Mouse (Mus musculus) CH12.LX (cell line): ENCODE data around the gene Pitpnm2. TPM values are rescaled to one million over a fixed set of nuclear protein-coding genes. Genes with fewer than 3 reads are reported as not detected.

ENCODE experiments used
- DNase-seq: peaks from one replicate; pipeline ENCODE4 v3.0.0-alpha.2; 2013; ENCODE audit errors: extremely low read depth
- H3K27ac ChIP-seq: 2 replicates; pipeline ENCODE4 v1.5.1; 2012; ENCODE audit warnings: low read depth, mild to moderate bottlenecking, control low read depth, moderate library complexity; ENCODE audit not compliant: insufficient read depth
- H3K27me3 ChIP-seq: replicated peaks from 2 replicates; pipeline ENCODE3; 2012; ENCODE audit warnings: inconsistent platforms
- H3K36me3 ChIP-seq, 2 experiments: replicated peaks in 1 of 2; 2 replicates each; pipeline versions ENCODE3 to v1.6.1; 2012; ENCODE audit warnings: inconsistent platforms in 1 of 2, low read length in 1 of 2, mild to moderate bottlenecking in 1 of 2, mixed read lengths in 1 of 2, moderate library complexity in 1 of 2; ENCODE audit not compliant: control insufficient read depth in 1 of 2, insufficient read depth in 1 of 2
- H3K4me1 ChIP-seq, 2 experiments: 2 replicates each; pipeline ENCODE4 v1.6.1; 2012; ENCODE audit warnings: inconsistent platforms in 1 of 2, moderate library complexity in 1 of 2; ENCODE audit not compliant: insufficient read depth in 2 of 2, control insufficient read depth in 1 of 2
- H3K4me2 ChIP-seq: 2 replicates; pipeline ENCODE4 v1.6.1; 2012; ENCODE audit warnings: low read depth, mild to moderate bottlenecking, control low read depth; ENCODE audit not compliant: poor library complexity, insufficient read depth, severe bottlenecking
- H3K4me3 ChIP-seq, 3 experiments: fragments of 150-350 bp in 1 of 3; sonication (generic) in 1 of 3; replicated peaks in 1 of 3; 2 replicates each; pipeline versions ENCODE3 to v1.5.1; 2011 to 2012; ENCODE audit warnings: low read depth in 2 of 3, low read length in 2 of 3, mild to moderate bottlenecking in 2 of 3, moderate library complexity in 2 of 3, control low read depth in 1 of 3, improper control_type of control experiment in 1 of 3, inconsistent platforms in 1 of 3, mixed read lengths in 1 of 3; ENCODE audit not compliant: poor library complexity in 1 of 3
- H3K79me2 ChIP-seq: replicated peaks from 2 replicates; pipeline ENCODE4 v1.6.1; 2012; ENCODE audit warnings: mild to moderate bottlenecking, moderate library complexity; ENCODE audit not compliant: control insufficient read depth, poor library complexity, insufficient read depth, severe bottlenecking; ENCODE audit errors: extremely low read depth
- H3K9ac ChIP-seq: 2 replicates; pipeline ENCODE4 v1.6.1; 2012; ENCODE audit warnings: low read depth, mild to moderate bottlenecking, control low read depth, moderate library complexity; ENCODE audit not compliant: insufficient read depth
- H3K9me3 ChIP-seq: replicated peaks from 2 replicates; pipeline ENCODE3; 2012; ENCODE audit warnings: low read length, inconsistent platforms, mixed read lengths
- CTCF ChIP-seq, 2 experiments: IDR thresholded peaks in 1 of 2; conservative IDR thresholded peaks in 1 of 2; 2 replicates each; pipeline ENCODE4 v1.5.1; 2011 to 2012; ENCODE audit warnings: low read depth in 2 of 2, low read length in 2 of 2, improper control_type of control experiment in 1 of 2, inconsistent platforms in 1 of 2, mild to moderate bottlenecking in 1 of 2, moderate library complexity in 1 of 2
- IRF4 ChIP-seq: IDR thresholded peaks from 2 replicates; pipeline ENCODE4 v1.6.1; 2014; ENCODE audit warnings: low read depth, mild to moderate bottlenecking, inconsistent platforms, low read length, improper control_type of control experiment
- JUND ChIP-seq: conservative IDR thresholded peaks from 2 replicates; pipeline ENCODE4 v1.6.1; 2011; ENCODE audit warnings: low read depth, low read length, improper control_type of control experiment
- MAFK ChIP-seq: IDR thresholded peaks from 2 replicates; pipeline ENCODE4 v1.6.1; 2011; ENCODE audit warnings: low read length, improper control_type of control experiment; ENCODE audit not compliant: insufficient replicate concordance
- MYC ChIP-seq: IDR thresholded peaks from 2 replicates; pipeline ENCODE4 v1.6.1; 2011; ENCODE audit warnings: low read depth, mild to moderate bottlenecking, improper control_type of control experiment, low read length
- NELFE ChIP-seq: IDR thresholded peaks from 2 replicates; pipeline ENCODE4 v1.6.1; 2011; ENCODE audit warnings: low read depth, low read length, improper control_type of control experiment
- NRF1 ChIP-seq: IDR thresholded peaks from 2 replicates; pipeline ENCODE4 v1.6.1; 2014; ENCODE audit warnings: low read depth, mild to moderate bottlenecking, inconsistent platforms, low read length, improper control_type of control experiment, moderate library complexity
- POLR2AphosphoS2 ChIP-seq: IDR thresholded peaks from 2 replicates; pipeline ENCODE4 v1.6.1; 2011; ENCODE audit warnings: low read depth, low read length, improper control_type of control experiment
- RCOR1 ChIP-seq: conservative IDR thresholded peaks from 2 replicates; pipeline ENCODE4 v1.6.1; 2012; ENCODE audit warnings: low read depth, mild to moderate bottlenecking, inconsistent platforms, low read length, improper control_type of control experiment
- TBP ChIP-seq: conservative IDR thresholded peaks from 2 replicates; pipeline ENCODE4 v1.6.1; 2011; ENCODE audit warnings: low read depth, low read length, improper control_type of control experiment
- UBTF ChIP-seq: IDR thresholded peaks from 2 replicates; pipeline ENCODE4 v1.6.1; 2012; ENCODE audit warnings: low read depth, mild to moderate bottlenecking, inconsistent platforms, low read length, improper control_type of control experiment, moderate library complexity
- USF1 ChIP-seq: IDR thresholded peaks from 2 replicates; pipeline ENCODE4 v1.6.1; 2014; ENCODE audit warnings: low read depth, mild to moderate bottlenecking, inconsistent platforms, low read length, improper control_type of control experiment
- USF2 ChIP-seq: conservative IDR thresholded peaks from 2 replicates; pipeline ENCODE4 v1.6.1; 2011; ENCODE audit warnings: low read depth, low read length, improper control_type of control experiment
- ZNF384 ChIP-seq: IDR thresholded peaks from 2 replicates; pipeline ENCODE4 v1.6.1; 2012; ENCODE audit warnings: low read depth, low read length, improper control_type of control experiment, inconsistent platforms
- dilution Hi-C: fragments of 300-500 bp; cut with MboI; formaldehyde crosslinking; loops from 2 replicates; pipeline ENCODE4 v1.14.3; 2020; ENCODE audit warnings: low sequenced_read_pairs; ENCODE audit not compliant: extremely low pct_unique_long_range_greater_than_20kb, extremely low pct_ligation_motif_present
- in situ Hi-C: fragments of 300-500 bp; cut with MboI; formaldehyde crosslinking; loops from 3 replicates; pipeline ENCODE4 v1.14.3; 2019; ENCODE audit warnings: low sequenced_read_pairs, low pct_ligation_motif_present, low pct_unique_long_range_greater_than_20kb, mixed read lengths
- polyA plus RNA-seq: library from polyadenylated mRNA; unstranded; fragments of >175 nt; gene quantifications from 2 replicates; pipeline ENCODE4 v1.2.1, GENCODE M21; 2012; ENCODE audit warnings: low read depth; ENCODE audit not compliant: insufficient read length
- total RNA-seq, 2 experiments: library from RNA; depleted of rRNA; stranded (reverse); fragments of 300-350 nt in 1 of 2; fragments of >200 nt in 1 of 2; gene quantifications; 2 replicates each; pipeline ENCODE4 v1.2.3; 2012 to 2014

Gene Pitpnm2
- total and polyA plus RNA-seq, 3 experiments, result 1.0 to 11.9 (median 5.3) TPM

DNA sequence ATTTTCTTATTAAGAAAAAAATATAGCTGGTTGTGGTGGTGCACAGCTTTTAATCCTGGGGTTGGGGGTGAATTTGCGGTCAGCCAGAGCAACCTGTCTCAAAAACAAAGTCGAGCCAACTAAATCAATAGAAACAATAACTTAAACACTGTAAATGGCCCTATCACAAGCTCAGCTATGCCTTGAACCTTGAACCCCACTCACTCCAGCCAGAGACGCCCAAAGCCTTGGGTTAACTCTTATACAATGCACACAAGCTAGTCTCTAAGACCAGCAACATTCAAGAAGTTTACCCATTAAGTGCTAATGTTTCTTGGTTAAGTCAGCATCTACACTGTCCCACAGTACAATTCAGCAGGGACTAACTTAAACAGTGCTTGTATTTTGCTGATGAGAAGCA, 179.9 kb downstream of the Pitpnm2 start:
- TF ChIP-seq USF1 (no peak), JUND (no peak), IRF4 (no peak), USF2 (no peak), NRF1 (no peak), NELFE (no peak), POLR2AphosphoS2 (no peak), UBTF (no peak), ZNF384 (no peak), TBP (no peak), MYC (no peak), MAFK (no peak), RCOR1 (no peak), CTCF (conservative IDR thresholded peaks at IDR 0.05 in 1 of 2, IDR thresholded peaks at IDR 0.05 in 1 of 2; ENCODE audit: low read depth in 2 of 2, low read length in 2 of 2) (no peak)
- in situ Hi-C loops, result no loop called here
- Histone ChIP-seq H3K4me2 (no peak overlapping the region), H3K9ac (no peak overlapping the region), H3K79me2 (no peaks in the 10 kb centered on the region), H3K27me3 (no peaks in the 10 kb centered on the region), H3K4me3 (no peak overlapping the region), H3K36me3 (peaks cover 0 to 3% of the 10 kb centered on the region in 2 experiments), H3K9me3 (no peaks in the 10 kb centered on the region), H3K4me1 (peaks cover 0 to 12% of the 10 kb centered on the region in 2 experiments; a peak in 2 of 4 replicates), H3K27ac (no peak overlapping the region)
- dilution Hi-C loops, result no loop called here
- no peak for DNase-seq

Other genes starting within 250 kb of the Pitpnm2 start
- gene Vps37b, start 217.5 kb downstream of the Pitpnm2 start, total RNA-seq (2012; rRNA removed), result 8.3 and 8.7 TPM in 2 replicates
- gene Vps37b, start 217.5 kb downstream of the Pitpnm2 start, total RNA-seq (2014; rRNA removed), result 10.2 and 10.6 TPM in 2 replicates
- gene Vps37b, start 217.5 kb downstream of the Pitpnm2 start, polyA plus RNA-seq, result 23.5 and 24.7 TPM in 2 replicates
- 0.63 and 0.98 TPM in 2 replicates for gene Abcb9, start 154.0 kb downstream of the Pitpnm2 start, total RNA-seq (2012; rRNA removed)
- gene Abcb9, start 154.0 kb downstream of the Pitpnm2 start, total RNA-seq (2014; rRNA removed), result 0.41 and 0.44 TPM in 2 replicates
- 1.1 and 1.4 TPM in 2 replicates for gene Abcb9, start 154.0 kb downstream of the Pitpnm2 start, polyA plus RNA-seq
- 24.9 and 25.5 TPM in 2 replicates for gene Ogfod2, start 137.5 kb downstream of the Pitpnm2 start, total RNA-seq (2012; rRNA removed)
- 19.3 and 20.0 TPM in 2 replicates for gene Ogfod2, start 137.5 kb downstream of the Pitpnm2 start, total RNA-seq (2014; rRNA removed)
- 19.6 and 24.0 TPM in 2 replicates for gene Ogfod2, start 137.5 kb downstream of the Pitpnm2 start, polyA plus RNA-seq
- gene Arl6ip4, start 133.7 kb downstream of the Pitpnm2 start, total RNA-seq (2012; rRNA removed), result 63.2 and 78.0 TPM in 2 replicates
- 33.5 and 37.2 TPM in 2 replicates for gene Arl6ip4, start 133.7 kb downstream of the Pitpnm2 start, total RNA-seq (2014; rRNA removed)
- gene Arl6ip4, start 133.7 kb downstream of the Pitpnm2 start, polyA plus RNA-seq, result 130 and 166 TPM in 2 replicates
- 5.6 and 5.7 TPM in 2 replicates for gene Mphosph9, start 78.2 kb upstream of the Pitpnm2 start, total RNA-seq (2012; rRNA removed)
- gene Mphosph9, start 78.2 kb upstream of the Pitpnm2 start, total RNA-seq (2014; rRNA removed), result 6.9 and 8.0 TPM in 2 replicates
- 7.8 and 9.8 TPM in 2 replicates for gene Mphosph9, start 78.2 kb upstream of the Pitpnm2 start, polyA plus RNA-seq
- gene 2810006K23Rik, start 78.3 kb upstream of the Pitpnm2 start, total RNA-seq (2012; rRNA removed), result 6.1 and 6.3 TPM in 2 replicates
- gene 2810006K23Rik, start 78.3 kb upstream of the Pitpnm2 start, total RNA-seq (2014; rRNA removed), result 8.9 TPM in 2 replicates
- gene 2810006K23Rik, start 78.3 kb upstream of the Pitpnm2 start, polyA plus RNA-seq, result 8.2 and 8.9 TPM in 2 replicates
- gene Cdk2ap1, start 113.3 kb upstream of the Pitpnm2 start, total RNA-seq (2012; rRNA removed), result 90.4 and 134 TPM in 2 replicates
- gene Cdk2ap1, start 113.3 kb upstream of the Pitpnm2 start, total RNA-seq (2014; rRNA removed), result 170 and 179 TPM in 2 replicates
- gene Cdk2ap1, start 113.3 kb upstream of the Pitpnm2 start, polyA plus RNA-seq, result 287 and 323 TPM in 2 replicates
- gene Sbno1, start 176.2 kb upstream of the Pitpnm2 start, total RNA-seq (2012; rRNA removed), result 38.3 and 44.2 TPM in 2 replicates
- gene Sbno1, start 176.2 kb upstream of the Pitpnm2 start, total RNA-seq (2014; rRNA removed), result 32.4 and 35.0 TPM in 2 replicates
- 48.5 and 52.3 TPM in 2 replicates for gene Sbno1, start 176.2 kb upstream of the Pitpnm2 start, polyA plus RNA-seq
- 55.3 and 64.6 TPM in 2 replicates for gene Kmt5a, start 190.2 kb upstream of the Pitpnm2 start, total RNA-seq (2012; rRNA removed)
- gene Kmt5a, start 190.2 kb upstream of the Pitpnm2 start, total RNA-seq (2014; rRNA removed), result 60.9 and 62.8 TPM in 2 replicates
- 151 and 154 TPM in 2 replicates for gene Kmt5a, start 190.2 kb upstream of the Pitpnm2 start, polyA plus RNA-seq
- gene Rilpl2, start 228.6 kb upstream of the Pitpnm2 start, total RNA-seq (2012; rRNA removed), result 393 and 482 TPM in 2 replicates
- gene Rilpl2, start 228.6 kb upstream of the Pitpnm2 start, total RNA-seq (2014; rRNA removed), result 415 and 425 TPM in 2 replicates
- gene Rilpl2, start 228.6 kb upstream of the Pitpnm2 start, polyA plus RNA-seq, result 354 and 405 TPM in 2 replicates
- gene Snrnp35, start 233.4 kb upstream of the Pitpnm2 start, total RNA-seq (2012; rRNA removed), result 23.3 and 27.4 TPM in 2 replicates
- 13.9 and 14.9 TPM in 2 replicates for gene Snrnp35, start 233.4 kb upstream of the Pitpnm2 start, total RNA-seq (2014; rRNA removed)
- 29.0 and 36.3 TPM in 2 replicates for gene Snrnp35, start 233.4 kb upstream of the Pitpnm2 start, polyA plus RNA-seq